Mouse (Mus musculus) ES-E14 (cell line): ENCODE measurements at regions not wholly inside any gene's neighbourhood (a gene's known extent, or its start where the extent isn't known, plus 50 kb on each side); places are given as distances from the start of the nearest gene placed in this dataset.

ENCODE experiments used
- DNase-seq: peaks from one replicate; pipeline ENCODE4 v3.0.0-alpha.2; 2013; ENCODE audit warnings: low read depth, low spot score
- H3K27ac ChIP-seq: 2 replicates; pipeline ENCODE4 v1.5.1; 2012; ENCODE audit warnings: low read depth, mild to moderate bottlenecking, low read length, moderate library complexity, mixed read lengths; ENCODE audit not compliant: poor library complexity, insufficient read depth, severe bottlenecking
- H3K36me3 ChIP-seq: 2 replicates; pipeline ENCODE4 v1.6.1; 2012; ENCODE audit warnings: mild to moderate bottlenecking, low read length, moderate library complexity, mixed read lengths; ENCODE audit not compliant: control insufficient read depth, poor library complexity, insufficient read depth, severe bottlenecking
- H3K4me1 ChIP-seq, 2 experiments: fragments of 150-350 bp in 1 of 2; sonication (generic) in 1 of 2; 2 replicates each; pipeline ENCODE4 v1.6.1; 2012; ENCODE audit warnings: low read length in 2 of 2, mild to moderate bottlenecking in 1 of 2, mixed read lengths in 1 of 2; ENCODE audit not compliant: control insufficient read depth in 2 of 2, insufficient read depth in 2 of 2, poor library complexity in 1 of 2
- H3K4me3 ChIP-seq, 2 experiments: fragments of 150-350 bp in 1 of 2; sonication (generic) in 1 of 2; 2 replicates each; pipeline ENCODE4 v1.5.1; 2012; ENCODE audit warnings: low read length in 2 of 2, low read depth in 1 of 2, mild to moderate bottlenecking in 1 of 2, mixed read lengths in 1 of 2; ENCODE audit not compliant: insufficient read depth in 1 of 2, poor library complexity in 1 of 2, severe bottlenecking in 1 of 2
- H3K9ac ChIP-seq: 2 replicates; pipeline ENCODE4 v1.6.1; 2012; ENCODE audit warnings: low read depth, mild to moderate bottlenecking, low read length, mixed read lengths; ENCODE audit not compliant: poor library complexity, insufficient read depth, severe bottlenecking
- H3K9me3 ChIP-seq: fragments of 150-350 bp; sonication (generic); 2 replicates; pipeline ENCODE4 v1.6.1; 2012; ENCODE audit warnings: low read depth, mild to moderate bottlenecking, low read length; ENCODE audit not compliant: control insufficient read depth, insufficient read depth
- CHD2 ChIP-seq: IDR thresholded peaks from 2 replicates; pipeline ENCODE4 v1.6.1; 2014; ENCODE audit warnings: mild to moderate bottlenecking, low read depth, low read length, inconsistent platforms
- HCFC1 ChIP-seq: IDR thresholded peaks from 2 replicates; pipeline ENCODE4 v1.6.1; 2012; ENCODE audit warnings: low read length, inconsistent platforms, borderline replicate concordance; ENCODE audit not compliant: insufficient read depth
- MAFK ChIP-seq: IDR thresholded peaks from 2 replicates; pipeline ENCODE4 v1.6.1; 2014; ENCODE audit warnings: mild to moderate bottlenecking, low read depth, low read length, inconsistent platforms; ENCODE audit not compliant: insufficient read depth
- ZC3H11A ChIP-seq: IDR thresholded peaks from 2 replicates; pipeline ENCODE4 v1.6.1; 2012; ENCODE audit warnings: low read depth, mild to moderate bottlenecking, inconsistent platforms, low read length, borderline replicate concordance
- ZNF384 ChIP-seq: IDR thresholded peaks from 2 replicates; pipeline ENCODE4 v1.6.1; 2012; ENCODE audit warnings: low read depth, low read length, inconsistent platforms
- in situ Hi-C, 2 experiments: fragments of 600-800 bp; cut with MboI; formaldehyde crosslinking; loops; one replicate each; pipeline ENCODE4 v1.15.1; 2025; ENCODE audit warnings: low sequenced_read_pairs in 2 of 2, inconsistent platforms in 1 of 2; ENCODE audit not compliant: unreplicated experiment in 2 of 2

GRCm38 (mm10) chr3:148228002-148228707 lies 762.2 kb downstream of the Adgrl2 start:
- DNase-seq, result no peak
- H3K9ac ChIP-seq, result no peak overlapping the region
- H3K4me1 ChIP-seq, result no peaks in the 10 kb centered on the region
- no peak overlapping the region for H3K27ac ChIP-seq
- TF ChIP-seq ZC3H11A (no peak), ZNF384 (no peak), HCFC1 (no peak), MAFK (no peak), CHD2 (no peak)
- no peak overlapping the region for H3K4me3 ChIP-seq
- in situ Hi-C loops, result no loop called here
- H3K9me3 ChIP-seq, result no peaks in the 10 kb centered on the region
- H3K36me3 ChIP-seq, result no peaks in the 10 kb centered on the region

- no peaks in the 10 kb centered on the region for H3K9me3 ChIP-seq
- no peak overlapping the region for H3K4me3 ChIP-seq
- H3K4me1 ChIP-seq, result no peaks in the 10 kb centered on the region
- H3K9ac ChIP-seq, result no peak overlapping the region
- in situ Hi-C loops, result no loop called here
- TF ChIP-seq ZNF384 (no peak), CHD2 (no peak), MAFK (no peak)
- no peak for DNase-seq
- no peaks in the 10 kb centered on the region for H3K36me3 ChIP-seq
- H3K27ac ChIP-seq, result no peak overlapping the region
Measured at GRCm38 (mm10) chr3:148220826-148221225, 769.5 kb downstream of the Adgrl2 start.

- no peaks in the 10 kb centered on the region for H3K9me3 ChIP-seq
- no peak overlapping the region for H3K9ac ChIP-seq
- TF ChIP-seq CHD2 (no peak), MAFK (no peak), ZNF384 (no peak), HCFC1 (no peak)
- H3K36me3 ChIP-seq, result no peaks in the 10 kb centered on the region
- DNase-seq, result no peak
- no peaks in the 10 kb centered on the region for H3K4me1 ChIP-seq
- H3K27ac ChIP-seq, result no peak overlapping the region
- H3K4me3 ChIP-seq, result no peak overlapping the region
- in situ Hi-C loops, result no loop called here
Measured at GRCm38 (mm10) chr3:148220024-148220590, 770.2 kb downstream of the Adgrl2 start.

GRCm38 (mm10) chr3:148202148-148202547 lies 788.2 kb downstream of the Adgrl2 start:
- TF ChIP-seq ZNF384 (no peak), HCFC1 (no peak), CHD2 (no peak), MAFK (no peak), ZC3H11A (no peak)
- in situ Hi-C loops, result no loop called here
- Histone ChIP-seq H3K27ac (no peak overlapping the region), H3K9me3 (no peaks in the 10 kb centered on the region), H3K4me3 (no peak overlapping the region), H3K4me1 (no peaks in the 10 kb centered on the region), H3K9ac (no peak overlapping the region), H3K36me3 (no peaks in the 10 kb centered on the region)
- no peak for DNase-seq

DNA sequence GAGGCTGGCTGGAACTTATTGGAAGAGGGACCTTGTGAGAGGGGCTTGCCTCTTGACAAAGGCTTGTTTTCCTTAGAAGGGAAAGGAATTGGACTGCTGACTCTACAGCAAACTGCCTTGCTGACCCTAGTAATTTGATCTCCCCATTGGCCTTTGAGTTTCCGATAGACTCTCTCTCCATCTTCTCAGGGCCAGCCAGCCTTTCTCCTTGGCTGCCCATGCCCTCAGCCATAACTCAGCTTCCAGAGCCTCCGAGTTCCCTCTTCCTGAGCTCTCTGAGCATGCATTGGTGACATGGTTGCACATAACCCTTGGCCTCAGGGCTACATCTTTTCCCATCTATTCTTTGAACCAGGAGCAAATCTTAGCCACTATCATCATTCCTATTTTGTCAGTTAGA lies 803.7 kb downstream of the Adgrl2 start:
- TF ChIP-seq CHD2, result no peak
- no peak for TF ChIP-seq ZNF384
- H3K4me1 ChIP-seq, result no peaks in the 10 kb centered on the region
- no peak overlapping the region for H3K4me3 ChIP-seq
- no peak overlapping the region for H3K9ac ChIP-seq
- H3K27ac ChIP-seq, result no peak overlapping the region
- DNase-seq, result no peak
- in situ Hi-C loops, result no loop called here
- no peaks in the 10 kb centered on the region for H3K36me3 ChIP-seq
- H3K9me3 ChIP-seq, result no peaks in the 10 kb centered on the region
